Mouse (Mus musculus): Measurements from ENCODE around the gene Ano10. TPM values are rescaled to one million over a fixed set of nuclear protein-coding genes. Genes with fewer than 3 reads are reported as not detected.
A peak's percentile ranks its signal among the peaks of the same experiment; 100 is the strongest.

Ano10 gene
- total and polyA plus RNA-seq, 2 experiments from 2014 or later, result 29.9 to 33.0 TPM

GRCm38 (mm10) chr9:122188724-122189123 lies 105.5 kb downstream of the Ano10 start:
- H3K36me3 ChIP-seq (ENCODE audit: insufficient read depth, low read length), result no peaks in the 10 kb centered on the region
- no peak for DNase-seq (ENCODE audit: low spot score)
- ATAC-seq (ENCODE audit: low FRiP score), result no peak
- no peak overlapping the region for H3K27ac ChIP-seq (ENCODE audit: low read depth, low read length)
- 65% methylated on average over 1 of the region's 1 CpGs for WGBS
- no peaks in the 10 kb centered on the region for H3K4me1 ChIP-seq (ENCODE audit: insufficient read depth, low read length)
- no peaks in the 10 kb centered on the region for H3K27me3 ChIP-seq (ENCODE audit: insufficient read depth, low read length)
- no peak overlapping the region for H3K9ac ChIP-seq (replicated peaks; ENCODE audit: low read length, poor library complexity, severe bottlenecking)
- no peak overlapping the region for H3K4me3 ChIP-seq (ENCODE audit: low read depth, low read length)
- H3K9me3 ChIP-seq (ENCODE audit: low read length), result no peaks in the 10 kb centered on the region
- TF ChIP-seq CTCF (IDR thresholded peaks at IDR 0.05), result peak; percentile 45
- no peak overlapping the region for H3K4me2 ChIP-seq (ENCODE audit: low read depth, low read length, poor library complexity, severe bottlenecking)

- Histone ChIP-seq H3K4me3 (ENCODE audit: low read depth, low read length) (no peak overlapping the region), H3K36me3 (ENCODE audit: insufficient read depth, low read length) (no peaks in the 10 kb centered on the region), H3K27me3 (ENCODE audit: insufficient read depth, low read length) (no peaks in the 10 kb centered on the region), H3K9me3 (ENCODE audit: low read length) (no peaks in the 10 kb centered on the region), H3K27ac (ENCODE audit: low read depth, low read length) (no peak overlapping the region), H3K4me1 (ENCODE audit: insufficient read depth, low read length) (no peaks in the 10 kb centered on the region), H3K9ac (replicated peaks; ENCODE audit: low read length, poor library complexity, severe bottlenecking) (no peak overlapping the region), H3K4me2 (ENCODE audit: low read depth, low read length, poor library complexity, severe bottlenecking) (no peak overlapping the region)
- TF ChIP-seq CTCF (IDR thresholded peaks at IDR 0.05), result no peak
- DNase-seq (ENCODE audit: low spot score) (no peak), ATAC-seq (ENCODE audit: low FRiP score) (no peak)
- WGBS, result 85% methylated on average over 7 of the region's 7 CpGs
These were observed 106.7 kb downstream of the Ano10 start for GRCm38 (mm10) chr9:122187451-122187921.

GRCm38 (mm10) chr9:122186643-122187226 lies 107.5 kb downstream of the Ano10 start:
- Histone ChIP-seq H3K36me3 (ENCODE audit: insufficient read depth, low read length) (no peaks in the 10 kb centered on the region), H3K4me2 (ENCODE audit: low read depth, low read length, poor library complexity, severe bottlenecking) (no peak overlapping the region), H3K27me3 (ENCODE audit: insufficient read depth, low read length) (no peaks in the 10 kb centered on the region), H3K9me3 (ENCODE audit: low read length) (no peaks in the 10 kb centered on the region), H3K9ac (replicated peaks; ENCODE audit: low read length, poor library complexity, severe bottlenecking) (no peak overlapping the region), H3K27ac (ENCODE audit: low read depth, low read length) (no peak overlapping the region), H3K4me3 (ENCODE audit: low read depth, low read length) (no peak overlapping the region), H3K4me1 (ENCODE audit: insufficient read depth, low read length) (no peaks in the 10 kb centered on the region)
- no peak for TF ChIP-seq CTCF (IDR thresholded peaks at IDR 0.05)
- 56% methylated on average over 1 of the region's 1 CpGs for WGBS
- DNase-seq (ENCODE audit: low spot score), result no peak
- ATAC-seq (ENCODE audit: low FRiP score), result no peak

- no peak overlapping the region; the same call in 1 of the 2 replicates for H3K27ac ChIP-seq (ENCODE audit: low read depth, low read length)
- ATAC-seq (ENCODE audit: low FRiP score) (no peak), DNase-seq (ENCODE audit: low spot score) (no peak)
- H3K4me1 ChIP-seq (ENCODE audit: insufficient read depth, low read length), result no peaks in the 10 kb centered on the region
- WGBS, result 73% methylated on average over 6 of the region's 6 CpGs
- H3K27me3 ChIP-seq (ENCODE audit: insufficient read depth, low read length), result no peaks in the 10 kb centered on the region
- no peak overlapping the region for H3K9ac ChIP-seq (replicated peaks; ENCODE audit: low read length, poor library complexity, severe bottlenecking)
- no peaks in the 10 kb centered on the region for H3K9me3 ChIP-seq (ENCODE audit: low read length)
- H3K4me3 ChIP-seq (ENCODE audit: low read depth, low read length), result no peak overlapping the region
- no peaks in the 10 kb centered on the region for H3K36me3 ChIP-seq (ENCODE audit: insufficient read depth, low read length)
- H3K4me2 ChIP-seq (ENCODE audit: low read depth, low read length, poor library complexity, severe bottlenecking), result no peak overlapping the region
- TF ChIP-seq CTCF (IDR thresholded peaks at IDR 0.05), result no peak
These were observed 108.3 kb downstream of the Ano10 start for GRCm38 (mm10) chr9:122185953-122186352.

GRCm38 (mm10) chr9:122185061-122185460 lies 109.2 kb downstream of the Ano10 start:
- WGBS, result 11% methylated on average over 2 of the region's 2 CpGs
- DNase-seq (ENCODE audit: low spot score), result peak; percentile 72
- TF ChIP-seq CTCF (IDR thresholded peaks at IDR 0.05), result peak; percentile 83
- H3K36me3 ChIP-seq (ENCODE audit: insufficient read depth, low read length), result no peaks in the 10 kb centered on the region
- H3K9me3 ChIP-seq (ENCODE audit: low read length), result no peaks in the 10 kb centered on the region
- no peak overlapping the region for H3K4me2 ChIP-seq (ENCODE audit: low read depth, low read length, poor library complexity, severe bottlenecking)
- H3K9ac ChIP-seq (replicated peaks; ENCODE audit: low read length, poor library complexity, severe bottlenecking), result no peak overlapping the region
- no peak overlapping the region for H3K27ac ChIP-seq (ENCODE audit: low read depth, low read length)
- no peak for ATAC-seq (ENCODE audit: low FRiP score)
- no peaks in the 10 kb centered on the region for H3K4me1 ChIP-seq (ENCODE audit: insufficient read depth, low read length)
- H3K4me3 ChIP-seq (ENCODE audit: low read depth, low read length), result no peak overlapping the region
- H3K27me3 ChIP-seq (ENCODE audit: insufficient read depth, low read length), result no peaks in the 10 kb centered on the region

GRCm38 (mm10) chr9:122184329-122184728 lies 109.9 kb downstream of the Ano10 start:
- Histone ChIP-seq H3K4me1 (ENCODE audit: insufficient read depth, low read length) (no peaks in the 10 kb centered on the region), H3K4me3 (ENCODE audit: low read depth, low read length) (no peak overlapping the region), H3K9me3 (ENCODE audit: low read length) (no peaks in the 10 kb centered on the region), H3K27ac (ENCODE audit: low read depth, low read length) (no peak overlapping the region), H3K36me3 (ENCODE audit: insufficient read depth, low read length) (no peaks in the 10 kb centered on the region), H3K4me2 (ENCODE audit: low read depth, low read length, poor library complexity, severe bottlenecking) (no peak overlapping the region), H3K27me3 (ENCODE audit: insufficient read depth, low read length) (no peaks in the 10 kb centered on the region), H3K9ac (replicated peaks; ENCODE audit: low read length, poor library complexity, severe bottlenecking) (no peak overlapping the region)
- DNase-seq (ENCODE audit: low spot score) (no peak), ATAC-seq (ENCODE audit: low FRiP score) (no peak)
- 82% methylated on average over 3 of the region's 3 CpGs for WGBS
- no peak for TF ChIP-seq CTCF (IDR thresholded peaks at IDR 0.05)
